In genomic region chr5:19186175-19186574, GRCm38 (mm10) we compare ENCODE assay signal across 27 mouse cellular contexts. TPM values are rescaled to one million over a fixed set of nuclear protein-coding genes. Genes with fewer than 3 reads are reported as not detected.
DNase-seq lines count a peak whose midpoint lies in the region; ATAC-seq and TF ChIP-seq lines count a peak whose summit lies in the region.
"Had no signal": no experiment of that assay in that cellular context is flagged by ENCODE, and none has a peak within 500 bp of the region (broad histone marks: within the 10 kb centered on the region; RNA-seq: fewer than 3 reads in every experiment).

No protein-coding gene starts in this region.

- intact Hi-C loops in left cerebral cortex, adult 2 months (cut with DNase I) = no loop called here

- DNase-seq in forebrain, postnatal 0 days = peak; percentile 13
- DNase-seq in left cerebral cortex, adult 11 months (ENCODE audit: low spot score) = peak; percentile 4
- DNase-seq in left cerebral cortex, adult 2 months (ENCODE audit: extremely low spot score in 1 of 2, low spot score in 2 of 2) = no peak
- peak; percentile 12 for DNase-seq in brain, embryonic 18.5 days (ENCODE audit: low read depth, low spot score)
- DNase-seq: adrenal gland, adult 2 months; adrenal gland, postnatal 14 days; cerebellum, adult 11 months; cerebellum, adult 2 months; cerebellum, adult 9-11 months; cerebellum, postnatal 25 days; gastrocnemius, postnatal 36 days; heart, adult 2 months; heart, postnatal 14 days; heart, postnatal 4 days; kidney, adult 2 months had no signal

- no peaks in the 10 kb centered on the region for H3K36me3 ChIP-seq in forebrain, postnatal 0 days (ENCODE audit: insufficient read depth)
- H3K36me3 ChIP-seq in forebrain, embryonic 12.5 days (replicated peaks) = no peaks in the 10 kb centered on the region
- H3K36me3 ChIP-seq in intestine, embryonic 15.5 days = no peaks in the 10 kb centered on the region
- H3K36me3 ChIP-seq: embryonic facial prominence, embryonic 12.5 days; embryonic facial prominence, embryonic 15.5 days; forebrain, embryonic 15.5 days; heart, embryonic 10.5 days; heart, embryonic 13.5 days had no signal

- H3K4me1 ChIP-seq in forebrain, postnatal 0 days (ENCODE audit: insufficient read depth) = no peaks in the 10 kb centered on the region
- H3K4me1 ChIP-seq in forebrain, embryonic 12.5 days = no peaks in the 10 kb centered on the region
- no peaks in the 10 kb centered on the region for H3K4me1 ChIP-seq in intestine, embryonic 15.5 days (replicated peaks)
- H3K4me1 ChIP-seq: embryonic facial prominence, embryonic 12.5 days; embryonic facial prominence, embryonic 15.5 days; forebrain, embryonic 15.5 days; heart, embryonic 10.5 days; heart, embryonic 13.5 days had no signal

- ATAC-seq in forebrain, postnatal 0 days = peak; percentile 75
- ATAC-seq in forebrain, embryonic 12.5 days (ENCODE audit: low FRiP score) = no peak
- ATAC-seq in intestine, embryonic 15.5 days = no peak
- ATAC-seq: CD4-positive, CD25-positive, alpha-beta regulatory T cell, adult 4 months; forebrain, embryonic 15.5 days; hindbrain, postnatal 0 days; inflammation-experienced regulatory T-cells, adult 6 months; intestine, postnatal 0 days had no signal

- H3K27ac ChIP-seq in forebrain, postnatal 0 days (ENCODE audit: low read depth, low read length) = no peak overlapping the region
- no peak overlapping the region for H3K27ac ChIP-seq in forebrain, embryonic 12.5 days
- H3K27ac ChIP-seq in left cerebral cortex, adult 2 months = no peak overlapping the region
- H3K27ac ChIP-seq in intestine, embryonic 15.5 days = no peak overlapping the region
- H3K27ac ChIP-seq: embryonic facial prominence, embryonic 12.5 days; embryonic facial prominence, embryonic 15.5 days; forebrain, embryonic 15.5 days; heart, adult 2 months; heart, embryonic 10.5 days; heart, embryonic 13.5 days; hindbrain, embryonic 14.5 days; hindbrain, postnatal 0 days had no signal

- no peak overlapping the region for H3K4me2 ChIP-seq in forebrain, postnatal 0 days (ENCODE audit: low read depth)
- no peak overlapping the region for H3K4me2 ChIP-seq in forebrain, embryonic 12.5 days
- H3K4me2 ChIP-seq in intestine, embryonic 15.5 days (replicated peaks) = no peak overlapping the region
- H3K4me2 ChIP-seq: embryonic facial prominence, embryonic 12.5 days; embryonic facial prominence, embryonic 15.5 days; forebrain, embryonic 15.5 days; heart, embryonic 13.5 days; hindbrain, embryonic 14.5 days had no signal

- no peak overlapping the region for H3K4me3 ChIP-seq in forebrain, postnatal 0 days (ENCODE audit: low read depth, low read length)
- H3K4me3 ChIP-seq in forebrain, embryonic 12.5 days (replicated peaks) = no peak overlapping the region
- H3K4me3 ChIP-seq in left cerebral cortex, adult 2 months = no peak overlapping the region
- H3K4me3 ChIP-seq in intestine, embryonic 15.5 days (replicated peaks) = no peak overlapping the region
- H3K4me3 ChIP-seq: embryonic facial prominence, embryonic 12.5 days; embryonic facial prominence, embryonic 15.5 days; forebrain, embryonic 15.5 days; heart, adult 2 months; heart, embryonic 10.5 days; heart, embryonic 13.5 days had no signal

- H3K27me3 ChIP-seq in forebrain, postnatal 0 days (ENCODE audit: insufficient read depth, low read length) = no peaks in the 10 kb centered on the region
- H3K27me3 ChIP-seq in forebrain, embryonic 12.5 days = no peaks in the 10 kb centered on the region
- H3K27me3 ChIP-seq in intestine, embryonic 15.5 days (replicated peaks) = no peaks in the 10 kb centered on the region
- H3K27me3 ChIP-seq: embryonic facial prominence, embryonic 12.5 days; embryonic facial prominence, embryonic 15.5 days; forebrain, embryonic 15.5 days; heart, embryonic 13.5 days had no signal

- H3K9ac ChIP-seq in forebrain, postnatal 0 days = no peak overlapping the region
- H3K9ac ChIP-seq in forebrain, embryonic 12.5 days = no peak overlapping the region
- no peak overlapping the region for H3K9ac ChIP-seq in intestine, embryonic 15.5 days
- H3K9ac ChIP-seq: embryonic facial prominence, embryonic 12.5 days; embryonic facial prominence, embryonic 15.5 days; forebrain, embryonic 15.5 days; heart, embryonic 13.5 days; hindbrain, embryonic 14.5 days had no signal

- 84% methylated on average over 2 of the region's 2 CpGs for WGBS in forebrain, postnatal 0 days
- 97% methylated on average over 2 of the region's 2 CpGs for WGBS in forebrain, embryonic 12.5 days
- 75% methylated on average over 2 of the region's 2 CpGs for WGBS in intestine, embryonic 15.5 days

- TF ChIP-seq CTCF in forebrain, postnatal 0 days (IDR thresholded peaks at IDR 0.05; ENCODE audit: low read depth) = no peak
- no peak for TF ChIP-seq CTCF in left cerebral cortex, adult 2 months (IDR thresholded peaks at IDR 0.05)

- H3K9me3 ChIP-seq in forebrain, postnatal 0 days (ENCODE audit: low read length) = no peaks in the 10 kb centered on the region
- no peaks in the 10 kb centered on the region for H3K9me3 ChIP-seq in forebrain, embryonic 12.5 days
- H3K9me3 ChIP-seq in intestine, embryonic 15.5 days = no peaks in the 10 kb centered on the region
- H3K9me3 ChIP-seq: embryonic facial prominence, embryonic 12.5 days; embryonic facial prominence, embryonic 15.5 days; forebrain, embryonic 15.5 days; heart, embryonic 13.5 days had no signal

RNA-seq across cellular contexts. Expression of gene Magi2, which starts 40.7 kb away (rescaled TPM):
- 54.9 and 62.6 TPM in 2 replicates for total RNA-seq in forebrain, postnatal 0 days (2014; rRNA removed)
- polyA plus RNA-seq in forebrain, postnatal 0 days (2015; fragmentation: Nextera tagmentation; extraction: Ambion mirVana) = 6.2 and 17.0 TPM in 2 replicates
- polyA plus RNA-seq in forebrain, embryonic 12.5 days (2016; fragmentation: Nextera tagmentation; extraction: Ambion mirVana) = 16.4 and 22.3 TPM in 2 replicates
- total RNA-seq in left cerebral cortex, adult 2 months (2021) = 100 to 1,000 TPM; 139 to 145 TPM
- 2.3 and 3.3 TPM in 2 replicates for polyA plus RNA-seq in intestine, embryonic 15.5 days (2015; fragmentation: Nextera tagmentation; extraction: Ambion mirVana)

Comparison
In these comparisons a context has a peak if more than half of its experiments do, and no peak if none do; other contexts are left out.
1. DNase-seq: peak in forebrain, postnatal 0 days (single experiment), left cerebral cortex, adult 11 months (single experiment) and brain, embryonic 18.5 days (single experiment); none in left cerebral cortex, adult 2 months (0 of 2).